Mouse (Mus musculus): Measurements from ENCODE around the gene Tgfb3. TPM values are rescaled to one million over a fixed set of nuclear protein-coding genes. Genes with fewer than 3 reads are reported as not detected.

Gene Tgfb3
- polyA plus RNA-seq, 1 experiment from 2014 or later = 14.7 TPM

GRCm38 (mm10) chr12:86104297-86104696 lies 25.5 kb upstream of the Tgfb3 start:
- whole genome bisulfite sequencing = 72% methylated on average over 11 of the region's 11 CpGs
- no peaks in the 10 kb centered on the region for H3K36me3 ChIP-seq (ENCODE audit: control insufficient read depth, insufficient read depth, low read length)
- H3K4me3 ChIP-seq (ENCODE audit: low read depth, low read length) = no peak overlapping the region
- ATAC-seq (replicated peaks; ENCODE audit: low FRiP score) (no peak), DNase-seq (ENCODE audit: low spot score) (no peak)
- H3K4me1 ChIP-seq (replicated peaks; ENCODE audit: control insufficient read depth, insufficient read depth, low read length) = 0 out of 2 replicates have a peak, but pooled peaks cover 2% of the 10 kb centered on the region
- no peak overlapping the region for H3K27ac ChIP-seq (ENCODE audit: low read depth, low read length)
- no peak overlapping the region for H3K9ac ChIP-seq (ENCODE audit: low read depth, low read length)
- H3K9me3 ChIP-seq (ENCODE audit: control insufficient read depth, low read length) = no peaks in the 10 kb centered on the region
- no peak overlapping the region for H3K4me2 ChIP-seq
- no peaks in the 10 kb centered on the region for H3K27me3 ChIP-seq (replicated peaks; ENCODE audit: control insufficient read depth, insufficient read depth, low read length)

GRCm38 (mm10) chr12:86103852-86104251 lies 25.0 kb upstream of the Tgfb3 start:
- Histone ChIP-seq H3K9me3 (ENCODE audit: control insufficient read depth, low read length) (no peaks in the 10 kb centered on the region), H3K27ac (ENCODE audit: low read depth, low read length) (no peak overlapping the region), H3K4me1 (replicated peaks; ENCODE audit: control insufficient read depth, insufficient read depth, low read length) (0 out of 2 replicates have a peak, but pooled peaks cover 2% of the 10 kb centered on the region), H3K4me3 (ENCODE audit: low read depth, low read length) (no peak overlapping the region), H3K36me3 (ENCODE audit: control insufficient read depth, insufficient read depth, low read length) (no peaks in the 10 kb centered on the region), H3K27me3 (replicated peaks; ENCODE audit: control insufficient read depth, insufficient read depth, low read length) (no peaks in the 10 kb centered on the region), H3K4me2 (no peak overlapping the region), H3K9ac (ENCODE audit: low read depth, low read length) (no peak overlapping the region)
- DNase-seq (ENCODE audit: low spot score) = no peak
- no peak for ATAC-seq (replicated peaks; ENCODE audit: low FRiP score)
- 57% methylated on average over 8 of the region's 8 CpGs for WGBS

- H3K9me3 ChIP-seq (ENCODE audit: control insufficient read depth, low read length) = no peaks in the 10 kb centered on the region
- no peak for ATAC-seq (replicated peaks; ENCODE audit: low FRiP score)
- H3K27me3 ChIP-seq (replicated peaks; ENCODE audit: control insufficient read depth, insufficient read depth, low read length) = no peaks in the 10 kb centered on the region
- H3K4me2 ChIP-seq = no peak overlapping the region
- H3K9ac ChIP-seq (ENCODE audit: low read depth, low read length) = no peak overlapping the region
- 0 out of 2 replicates have a peak, but pooled peaks cover 2% of the 10 kb centered on the region for H3K4me1 ChIP-seq (replicated peaks; ENCODE audit: control insufficient read depth, insufficient read depth, low read length)
- no peak for DNase-seq (ENCODE audit: low spot score)
- no peak overlapping the region for H3K27ac ChIP-seq (ENCODE audit: low read depth, low read length)
- H3K36me3 ChIP-seq (ENCODE audit: control insufficient read depth, insufficient read depth, low read length) = no peaks in the 10 kb centered on the region
- WGBS = 81% methylated on average over 11 of the region's 11 CpGs
- no peak overlapping the region for H3K4me3 ChIP-seq (ENCODE audit: low read depth, low read length)
Measured at GRCm38 (mm10) chr12:86103391-86103790, 24.6 kb upstream of the Tgfb3 start.

GRCm38 (mm10) chr12:86102686-86103085 lies 23.8 kb upstream of the Tgfb3 start:
- WGBS = 87% methylated on average over 8 of the region's 8 CpGs
- Histone ChIP-seq H3K27me3 (replicated peaks; ENCODE audit: control insufficient read depth, insufficient read depth, low read length) (no peaks in the 10 kb centered on the region), H3K4me1 (replicated peaks; ENCODE audit: control insufficient read depth, insufficient read depth, low read length) (0 out of 2 replicates have a peak, but pooled peaks cover 2% of the 10 kb centered on the region), H3K36me3 (ENCODE audit: control insufficient read depth, insufficient read depth, low read length) (no peaks in the 10 kb centered on the region), H3K4me3 (ENCODE audit: low read depth, low read length) (no peak overlapping the region), H3K9me3 (ENCODE audit: control insufficient read depth, low read length) (no peaks in the 10 kb centered on the region), H3K4me2 (no peak overlapping the region), H3K9ac (ENCODE audit: low read depth, low read length) (no peak overlapping the region), H3K27ac (ENCODE audit: low read depth, low read length) (no peak overlapping the region)
- no peak for DNase-seq (ENCODE audit: low spot score)
- no peak for ATAC-seq (replicated peaks; ENCODE audit: low FRiP score)

GRCm38 (mm10) chr12:86100711-86101110 lies 21.9 kb upstream of the Tgfb3 start:
- H3K9me3 ChIP-seq (ENCODE audit: control insufficient read depth, low read length) = no peaks in the 10 kb centered on the region
- H3K36me3 ChIP-seq (ENCODE audit: control insufficient read depth, insufficient read depth, low read length) = no peaks in the 10 kb centered on the region
- H3K4me3 ChIP-seq (ENCODE audit: low read depth, low read length) = no peak overlapping the region
- no peak overlapping the region for H3K27ac ChIP-seq (ENCODE audit: low read depth, low read length)
- ATAC-seq (replicated peaks; ENCODE audit: low FRiP score) (no peak), DNase-seq (ENCODE audit: low spot score) (no peak)
- no peaks in the 10 kb centered on the region for H3K27me3 ChIP-seq (replicated peaks; ENCODE audit: control insufficient read depth, insufficient read depth, low read length)
- 0 out of 2 replicates have a peak, but pooled peaks cover 2% of the 10 kb centered on the region for H3K4me1 ChIP-seq (replicated peaks; ENCODE audit: control insufficient read depth, insufficient read depth, low read length)
- 88% methylated on average over 3 of the region's 3 CpGs for WGBS
- H3K9ac ChIP-seq (ENCODE audit: low read depth, low read length) = no peak overlapping the region
- no peak overlapping the region for H3K4me2 ChIP-seq

GRCm38 (mm10) chr12:86097781-86098180 lies 18.9 kb upstream of the Tgfb3 start:
- H3K9me3 ChIP-seq (ENCODE audit: control insufficient read depth, low read length) = no peaks in the 10 kb centered on the region
- H3K4me2 ChIP-seq = no peak overlapping the region
- no peak overlapping the region for H3K9ac ChIP-seq (ENCODE audit: low read depth, low read length)
- no peak overlapping the region for H3K27ac ChIP-seq (ENCODE audit: low read depth, low read length)
- no peaks in the 10 kb centered on the region for H3K4me1 ChIP-seq (replicated peaks; ENCODE audit: control insufficient read depth, insufficient read depth, low read length)
- ATAC-seq (replicated peaks; ENCODE audit: low FRiP score) (no peak), DNase-seq (ENCODE audit: low spot score) (no peak)
- WGBS = 84% methylated on average over 11 of the region's 11 CpGs
- H3K27me3 ChIP-seq (replicated peaks; ENCODE audit: control insufficient read depth, insufficient read depth, low read length) = no peaks in the 10 kb centered on the region
- no peak overlapping the region for H3K4me3 ChIP-seq (ENCODE audit: low read depth, low read length)
- no peaks in the 10 kb centered on the region for H3K36me3 ChIP-seq (ENCODE audit: control insufficient read depth, insufficient read depth, low read length)

- DNase-seq (ENCODE audit: low spot score) = no peak
- Histone ChIP-seq H3K27me3 (replicated peaks; ENCODE audit: control insufficient read depth, insufficient read depth, low read length) (no peaks in the 10 kb centered on the region), H3K4me2 (no peak overlapping the region), H3K9ac (ENCODE audit: low read depth, low read length) (no peak overlapping the region), H3K4me3 (ENCODE audit: low read depth, low read length) (no peak overlapping the region), H3K36me3 (ENCODE audit: control insufficient read depth, insufficient read depth, low read length) (no peaks in the 10 kb centered on the region), H3K4me1 (replicated peaks; ENCODE audit: control insufficient read depth, insufficient read depth, low read length) (no peaks in the 10 kb centered on the region), H3K9me3 (ENCODE audit: control insufficient read depth, low read length) (no peaks in the 10 kb centered on the region), H3K27ac (ENCODE audit: low read depth, low read length) (no peak overlapping the region)
- 83% methylated on average over 4 of the region's 4 CpGs for WGBS
- no peak for ATAC-seq (replicated peaks; ENCODE audit: low FRiP score)
Measured at GRCm38 (mm10) chr12:86095806-86096205, 17.0 kb upstream of the Tgfb3 start.

- Histone ChIP-seq H3K4me3 (ENCODE audit: low read depth, low read length) (no peak overlapping the region), H3K36me3 (ENCODE audit: control insufficient read depth, insufficient read depth, low read length) (no peaks in the 10 kb centered on the region), H3K9ac (ENCODE audit: low read depth, low read length) (no peak overlapping the region), H3K4me2 (no peak overlapping the region), H3K27me3 (replicated peaks; ENCODE audit: control insufficient read depth, insufficient read depth, low read length) (no peaks in the 10 kb centered on the region), H3K4me1 (replicated peaks; ENCODE audit: control insufficient read depth, insufficient read depth, low read length) (no peaks in the 10 kb centered on the region), H3K27ac (ENCODE audit: low read depth, low read length) (no peak overlapping the region), H3K9me3 (ENCODE audit: control insufficient read depth, low read length) (no peaks in the 10 kb centered on the region)
- WGBS = 74% methylated on average over 4 of the region's 4 CpGs
- DNase-seq (ENCODE audit: low spot score) = no peak
- ATAC-seq (replicated peaks; ENCODE audit: low FRiP score) = no peak
Measured at GRCm38 (mm10) chr12:86094075-86094474, 15.2 kb upstream of the Tgfb3 start.

GRCm38 (mm10) chr12:86091601-86092132 lies 12.8 kb upstream of the Tgfb3 start:
- ATAC-seq (replicated peaks; ENCODE audit: low FRiP score) = no peak
- no peak overlapping the region for H3K4me3 ChIP-seq (ENCODE audit: low read depth, low read length)
- H3K27me3 ChIP-seq (replicated peaks; ENCODE audit: control insufficient read depth, insufficient read depth, low read length) = no peaks in the 10 kb centered on the region
- no peaks in the 10 kb centered on the region for H3K36me3 ChIP-seq (ENCODE audit: control insufficient read depth, insufficient read depth, low read length)
- H3K9me3 ChIP-seq (ENCODE audit: control insufficient read depth, low read length) = no peaks in the 10 kb centered on the region
- no peak for DNase-seq (ENCODE audit: low spot score)
- no peaks in the 10 kb centered on the region for H3K4me1 ChIP-seq (replicated peaks; ENCODE audit: control insufficient read depth, insufficient read depth, low read length)
- no peak overlapping the region for H3K27ac ChIP-seq (ENCODE audit: low read depth, low read length)
- no peak overlapping the region for H3K4me2 ChIP-seq
- 58% methylated on average over 18 of the region's 18 CpGs for WGBS
- H3K9ac ChIP-seq (ENCODE audit: low read depth, low read length) = no peak overlapping the region

All from liver, embryonic 11.5 days (tissue).